Mouse (Mus musculus) forebrain, embryonic 10.5 days (tissue): Measurements from ENCODE around the gene Gast. TPM values are rescaled to one million over a fixed set of nuclear protein-coding genes. Genes with fewer than 3 reads are reported as not detected.
"Not testable (repeated sequence)": the region's sequence is repeated elsewhere in the genome, so short reads cannot be mapped to it uniquely, and the experiment has no call there.

ENCODE experiments used
- DNase-seq: peaks from one replicate; pipeline ENCODE4 v3.0.0-alpha.2; 2017; ENCODE audit warnings: low spot score; ENCODE audit errors: extremely low spot score
- H3K27ac ChIP-seq: fragments of 300-500 bp; sonication (generic); 2 replicates; pipeline ENCODE4 v1.5.1; 2016; ENCODE audit warnings: mild to moderate bottlenecking
- H3K27me3 ChIP-seq: fragments of 300-500 bp; sonication (generic); 2 replicates; pipeline ENCODE4 v1.6.1; 2016; ENCODE audit warnings: mild to moderate bottlenecking; ENCODE audit not compliant: poor library complexity, severe bottlenecking
- H3K36me3 ChIP-seq: fragments of 300-500 bp; sonication (generic); replicated peaks from 2 replicates; pipeline ENCODE4 v1.6.1; 2016; ENCODE audit warnings: mild to moderate bottlenecking, moderate library complexity
- H3K4me1 ChIP-seq: fragments of 300-500 bp; sonication (generic); 2 replicates; pipeline ENCODE4 v1.6.1; 2016
- H3K4me3 ChIP-seq: fragments of 300-500 bp; sonication (generic); 2 replicates; pipeline ENCODE4 v1.5.1; 2016; ENCODE audit warnings: mild to moderate bottlenecking, moderate library complexity
- H3K9me3 ChIP-seq: fragments of 300-500 bp; sonication (generic); 2 replicates; pipeline ENCODE4 v1.6.1; 2016; ENCODE audit warnings: mild to moderate bottlenecking, moderate library complexity
- WGBS: fragments of 180-500 bp; shearing (Covaris S2); methylation state at CpG from one replicate; pipeline ENCODE4 v1.1.7; 2016; 5-methylcytosine and 5-hydroxymethylcytosine counted together
- polyA plus RNA-seq: library from polyadenylated mRNA; unstranded; fragments of >200 nt; fragmentation: Nextera tagmentation; extraction: Ambion mirVana; gene quantifications from 2 replicates; pipeline ENCODE4 v1.2.1, GENCODE M21; 2016

Gene Gast
- polyA plus RNA-seq, 1 experiment from 2014 or later, result not detected

DNA sequence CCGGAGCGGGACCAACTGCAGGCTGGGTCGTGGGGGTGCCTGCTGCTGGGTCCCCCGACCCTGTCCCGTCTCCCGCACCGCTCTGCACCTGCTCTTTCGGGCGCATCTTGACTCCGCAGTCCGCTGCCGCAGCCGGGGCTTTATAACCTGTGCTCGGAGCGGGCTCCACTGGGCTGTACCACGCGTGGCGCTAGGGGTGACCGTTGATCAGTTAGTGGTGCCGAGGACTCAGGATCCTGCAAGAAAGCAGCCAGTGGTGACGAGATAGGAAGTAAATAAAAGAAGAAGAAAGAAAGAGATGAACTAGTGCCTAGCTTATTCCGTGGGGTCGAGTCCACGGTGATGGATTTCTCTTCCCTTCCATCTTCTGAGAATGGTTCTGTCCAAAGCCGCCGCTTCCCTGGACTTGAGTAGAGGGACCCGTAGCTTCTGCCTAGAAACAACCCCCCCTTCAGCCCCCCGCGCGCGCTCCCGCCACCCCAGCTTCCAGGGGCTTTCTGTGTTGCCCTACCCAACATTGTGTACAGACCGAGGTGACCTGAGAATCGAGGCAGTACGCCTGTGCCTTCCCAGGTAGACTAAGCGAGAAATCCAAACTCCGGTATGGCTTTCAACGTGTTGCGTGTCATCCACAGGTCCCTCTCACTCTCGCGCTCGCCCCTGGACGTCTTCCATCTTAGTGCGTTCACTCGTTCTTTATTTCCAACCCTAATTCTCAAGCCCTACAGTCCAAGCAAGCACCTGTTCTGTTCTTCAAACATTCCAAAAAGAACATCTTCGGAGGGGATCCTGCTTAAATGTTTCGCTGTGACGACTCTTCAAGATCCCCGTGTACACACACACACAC lies 22.0 kb downstream of the Gast start, which contains the start of gene Hap1:
Hap1 (minus strand) TSS at position 157 of the 847 bp plus-strand sequence.
- H3K4me1 ChIP-seq, result peaks cover 30% of the 10 kb centered on the region
- peak; percentile 83 for DNase-seq
- H3K9me3 ChIP-seq, result no peaks in the 10 kb centered on the region
- WGBS, result 1% methylated on average over 49 of the region's 49 CpGs
- H3K36me3 ChIP-seq, result peaks cover 32% of the 10 kb centered on the region
- peak within 1 kb of the TSS; percentile 93 for H3K27ac ChIP-seq
- peak within 1 kb of the TSS; percentile 75 for H3K4me3 ChIP-seq
- H3K27me3 ChIP-seq, result peaks cover 83% of the 10 kb centered on the region

DNA sequence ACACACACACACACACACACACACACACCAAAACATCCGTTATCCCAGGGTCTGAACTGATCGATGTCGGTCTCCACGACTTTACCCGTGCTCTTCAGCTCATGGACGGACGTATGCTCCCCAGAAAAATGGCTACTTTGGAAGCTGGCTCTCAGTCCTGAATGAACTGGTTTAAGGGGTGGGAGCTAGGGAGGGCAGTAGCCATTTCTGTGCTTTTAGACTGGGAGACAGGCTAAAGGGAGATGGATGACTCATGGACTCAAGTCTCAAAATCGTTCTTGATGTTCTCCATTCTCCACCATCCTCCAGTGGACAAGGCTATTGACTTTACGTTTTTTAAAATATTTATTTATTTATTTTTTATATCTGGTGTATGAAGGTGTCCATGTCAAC lies 22.6 kb downstream of the Gast start:
- H3K27me3 ChIP-seq, result peaks cover 83% of the 10 kb centered on the region
- DNase-seq, result no peak
- no peaks in the 10 kb centered on the region for H3K9me3 ChIP-seq
- peaks cover 26% of the 10 kb centered on the region for H3K36me3 ChIP-seq
- H3K4me3 ChIP-seq, result peak overlapping the region; percentile 75
- WGBS, result 18% methylated on average over 9 of the region's 9 CpGs
- H3K4me1 ChIP-seq, result peaks cover 30% of the 10 kb centered on the region
- H3K27ac ChIP-seq, result peak overlapping the region; percentile 93

DNA sequence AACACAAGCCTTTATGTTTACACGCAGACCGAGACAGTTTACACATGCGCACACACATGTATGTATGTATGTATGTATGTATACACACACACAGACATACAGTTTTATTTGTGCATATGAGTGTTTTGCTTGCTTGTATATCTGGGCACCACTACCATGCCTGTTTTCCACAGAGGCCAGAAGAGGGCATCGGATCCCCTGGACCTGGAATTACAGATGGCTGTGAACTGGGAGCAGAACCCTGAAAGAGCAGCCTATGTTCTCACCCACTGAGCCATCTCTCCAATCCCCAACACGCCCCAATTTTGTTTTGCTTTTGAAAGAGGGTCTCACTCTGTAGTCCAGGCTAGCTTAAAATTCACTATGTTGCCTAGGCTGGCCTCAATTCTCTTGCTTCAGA lies 23.2 kb downstream of the Gast start:
- WGBS, result 61% methylated on average over 5 of the region's 5 CpGs
- Histone ChIP-seq H3K4me1 (peaks cover 32% of the 10 kb centered on the region), H3K36me3 (peaks cover 20% of the 10 kb centered on the region), H3K27ac (no peak overlapping the region), H3K9me3 (no peaks in the 10 kb centered on the region), H3K4me3 (no peak overlapping the region), H3K27me3 (peaks cover 83% of the 10 kb centered on the region)
- DNase-seq, result no peak

DNA sequence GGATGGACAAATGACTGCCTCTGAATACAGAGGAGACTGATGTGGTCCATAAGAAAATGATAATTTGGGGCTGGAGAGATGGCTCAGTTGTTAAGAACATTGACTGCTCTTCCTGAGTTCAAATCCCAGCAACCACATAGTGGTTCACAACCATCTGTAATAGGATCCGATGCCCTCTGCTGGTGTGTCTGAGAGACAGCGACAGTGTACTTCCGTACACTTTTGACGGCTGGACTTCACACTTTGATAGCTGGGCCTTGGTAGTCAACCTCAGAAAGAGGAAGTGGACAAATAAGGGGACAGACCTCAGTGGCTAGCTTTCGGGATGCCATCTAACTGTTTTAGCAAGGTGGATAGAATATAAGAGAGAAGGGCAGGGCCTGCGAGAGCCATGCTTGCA lies 26.0 kb downstream of the Gast start:
- WGBS, result 85% methylated on average over 6 of the region's 6 CpGs
- peaks cover 28% of the 10 kb centered on the region for H3K4me1 ChIP-seq
- H3K4me3 ChIP-seq, result no peak overlapping the region
- no peak for DNase-seq
- H3K27me3 ChIP-seq, result peaks cover 74% of the 10 kb centered on the region
- no peak overlapping the region for H3K27ac ChIP-seq
- no peaks in the 10 kb centered on the region for H3K9me3 ChIP-seq
- no peaks in the 10 kb centered on the region for H3K36me3 ChIP-seq

DNA sequence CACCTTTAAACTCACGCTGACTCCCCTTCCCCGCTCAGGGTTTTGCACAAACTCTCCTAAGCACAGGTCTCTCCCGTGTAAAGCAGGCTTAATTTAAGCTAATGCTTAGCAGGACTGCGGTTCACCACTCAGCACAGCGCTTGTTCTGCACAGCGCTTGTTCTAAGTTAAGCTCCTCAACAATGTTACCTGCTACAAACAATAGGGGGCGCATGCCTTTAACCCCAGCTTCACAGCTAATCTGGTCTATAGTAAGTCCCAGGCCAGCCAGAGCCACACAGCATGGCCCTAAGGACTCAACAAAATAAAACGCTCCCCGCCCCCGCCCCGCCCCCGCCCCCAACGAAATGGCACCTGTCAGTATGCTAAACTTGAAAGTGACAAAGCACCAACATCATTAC lies 26.9 kb downstream of the Gast start:
- peaks cover 19% of the 10 kb centered on the region for H3K4me1 ChIP-seq
- WGBS, result no CpG with 5 or more reads among the region's 13 CpGs
- not testable (repeated sequence) for H3K27ac ChIP-seq, DNase-seq, H3K4me3 ChIP-seq, H3K36me3 ChIP-seq, H3K9me3 ChIP-seq
- H3K27me3 ChIP-seq, result peaks cover 69% of the 10 kb centered on the region

DNA sequence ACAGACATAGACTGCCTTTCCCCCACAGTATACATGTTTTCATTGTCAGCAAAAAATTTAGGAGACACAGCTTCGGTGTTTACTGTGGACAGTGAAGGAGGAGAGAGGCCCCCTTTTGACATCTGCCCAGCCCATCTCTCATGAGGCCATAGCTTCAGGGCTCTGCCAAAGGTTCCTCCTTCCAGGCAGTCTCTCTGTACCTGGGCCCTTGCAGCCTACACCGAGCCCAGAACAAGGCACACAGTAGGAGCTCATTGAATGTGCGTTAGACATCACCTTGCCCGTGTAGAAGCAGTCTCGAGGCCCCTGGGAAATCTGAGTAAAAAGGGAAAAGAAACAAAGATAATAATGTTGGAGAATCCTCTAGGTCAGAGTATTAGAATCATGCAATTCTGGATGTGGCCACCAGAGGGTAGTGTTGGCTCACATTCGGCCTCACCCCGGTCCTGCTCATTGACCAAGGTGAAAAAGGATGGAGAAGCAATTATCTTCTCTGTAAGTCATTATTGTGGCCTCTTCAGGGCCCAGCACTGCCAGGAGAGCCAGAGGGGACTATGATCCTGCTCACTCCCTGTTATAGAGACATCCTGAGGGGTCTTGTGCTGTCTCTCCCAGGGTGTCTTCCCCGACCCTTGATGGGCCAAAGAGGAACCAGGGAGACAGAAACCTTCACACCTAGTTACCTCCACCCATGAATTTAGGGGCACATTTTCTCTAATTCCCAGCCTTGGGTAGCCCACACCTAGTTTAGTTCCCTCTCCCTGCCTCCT lies 28.2 kb downstream of the Gast start:
- peak; percentile 79 for DNase-seq
- Histone ChIP-seq H3K27ac (no peak overlapping the region), H3K4me3 (no peak overlapping the region), H3K9me3 (no peaks in the 10 kb centered on the region), H3K4me1 (peaks cover 12% of the 10 kb centered on the region), H3K27me3 (peaks cover 56% of the 10 kb centered on the region), H3K36me3 (no peaks in the 10 kb centered on the region)
- WGBS, result 17% methylated on average over 8 of the region's 8 CpGs

DNA sequence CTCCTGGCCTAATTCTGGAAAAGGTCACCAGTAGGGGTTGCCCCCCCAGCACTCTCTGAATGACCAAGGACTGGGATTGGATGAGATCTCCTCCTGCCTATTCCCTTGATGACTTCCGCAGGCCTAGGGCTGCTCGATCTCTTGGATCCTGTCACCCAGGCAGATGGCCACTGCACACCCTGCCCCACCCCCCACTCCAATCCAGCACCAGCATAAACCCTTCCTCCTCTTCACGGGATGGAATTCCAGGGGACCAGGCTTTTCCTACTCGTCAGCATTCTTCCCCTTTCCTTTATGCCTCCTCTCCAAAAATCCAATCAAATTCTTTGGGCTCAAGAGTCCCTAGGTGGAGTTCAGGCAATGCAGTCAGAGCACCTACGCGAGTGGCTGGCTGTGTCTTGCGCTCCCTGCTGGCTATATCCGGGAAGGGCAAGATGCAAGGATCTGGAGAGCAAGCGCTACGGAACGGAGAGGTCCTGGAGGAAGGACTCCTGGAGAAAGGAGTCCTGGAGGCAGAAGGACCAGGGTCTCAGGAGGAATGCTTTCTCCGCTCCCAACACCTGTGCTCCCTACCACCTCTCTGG lies 28.9 kb downstream of the Gast start:
- Histone ChIP-seq H3K4me1 (peaks cover 12% of the 10 kb centered on the region), H3K27ac (no peak overlapping the region), H3K9me3 (no peaks in the 10 kb centered on the region), H3K36me3 (no peaks in the 10 kb centered on the region), H3K27me3 (peaks cover 49% of the 10 kb centered on the region), H3K4me3 (no peak overlapping the region)
- 22% methylated on average over 12 of the region's 12 CpGs for WGBS
- DNase-seq, result peak; percentile 63

DNA sequence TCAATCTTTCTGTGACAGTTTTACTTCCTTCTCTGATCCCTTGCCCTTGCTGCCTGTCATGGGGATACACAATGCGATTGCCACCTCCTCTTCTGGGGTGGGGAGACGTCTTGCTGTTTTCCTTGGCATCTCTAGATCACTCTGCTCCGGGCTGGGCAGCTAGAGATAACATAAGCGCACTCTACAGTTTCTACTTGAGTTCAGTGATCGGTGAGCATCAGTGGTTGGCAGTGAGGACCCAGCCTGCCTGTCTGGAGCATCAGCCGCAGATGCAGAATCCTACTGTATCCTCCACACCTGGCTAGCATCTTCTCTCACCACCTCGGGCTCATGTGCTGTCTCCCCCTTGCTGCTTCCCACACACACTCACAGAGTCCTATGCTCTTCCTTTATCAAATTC lies 34.9 kb downstream of the Gast start:
- Histone ChIP-seq H3K9me3 (no peaks in the 10 kb centered on the region), H3K36me3 (peaks cover 12% of the 10 kb centered on the region), H3K4me3 (no peak overlapping the region), H3K27ac (no peak overlapping the region), H3K4me1 (peaks cover 27% of the 10 kb centered on the region), H3K27me3 (peaks cover 9% of the 10 kb centered on the region)
- WGBS, result 91% methylated on average over 7 of the region's 7 CpGs
- DNase-seq, result no peak

DNA sequence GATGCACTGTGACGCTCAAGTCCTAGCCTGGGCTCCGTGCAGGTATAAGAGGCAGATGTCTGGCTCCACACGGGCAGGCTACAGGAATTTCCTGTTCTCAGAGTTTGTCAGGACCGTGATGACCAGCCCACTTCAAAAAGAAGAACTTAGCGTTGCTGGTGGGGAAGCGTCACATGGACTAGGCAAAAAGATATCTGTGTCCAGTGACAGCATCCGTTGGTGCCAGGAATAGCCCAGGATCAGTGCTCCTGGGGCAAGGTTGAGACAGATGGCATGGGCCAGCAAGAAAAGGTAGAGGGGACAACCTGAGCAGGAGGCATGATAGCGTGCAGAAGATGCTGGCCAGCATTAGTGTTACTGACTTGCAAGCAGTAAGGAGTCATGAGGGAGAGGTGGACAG lies 35.6 kb downstream of the Gast start:
- Histone ChIP-seq H3K27me3 (0 out of 2 replicates have a peak, but pooled peaks cover 4% of the 10 kb centered on the region), H3K27ac (no peak overlapping the region), H3K36me3 (peaks cover 15% of the 10 kb centered on the region), H3K9me3 (no peaks in the 10 kb centered on the region), H3K4me3 (no peak overlapping the region), H3K4me1 (peaks cover 27% of the 10 kb centered on the region)
- WGBS, result 87% methylated on average over 8 of the region's 8 CpGs
- no peak for DNase-seq

DNA sequence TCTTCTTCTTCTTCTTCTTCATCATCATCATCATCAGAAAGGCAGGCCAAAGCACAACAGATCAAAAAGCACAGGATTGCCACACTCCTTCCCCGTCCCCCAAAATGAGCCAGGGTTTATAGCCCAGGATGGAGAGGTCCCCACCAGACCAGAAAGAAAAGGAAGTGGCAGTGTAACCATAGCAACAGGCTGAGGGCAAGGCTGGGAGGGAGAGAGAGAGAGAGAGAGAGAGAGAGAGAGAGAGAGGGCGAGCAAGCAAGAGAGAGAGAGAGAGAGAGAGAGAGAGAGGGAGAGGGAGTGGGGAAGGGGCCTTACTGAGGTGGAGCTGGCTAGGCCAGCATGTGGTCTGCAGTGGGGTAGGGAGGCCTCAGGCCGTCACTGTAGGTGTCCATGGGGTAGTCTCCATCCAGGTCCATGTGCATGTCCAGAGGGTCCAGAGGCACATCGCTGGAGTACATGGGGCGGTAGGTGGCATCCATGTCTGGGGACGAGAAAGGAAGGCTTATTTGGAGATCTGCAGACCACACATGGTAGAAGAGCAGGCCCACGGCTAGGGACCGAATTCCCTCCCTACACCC lies 37.9 kb downstream of the Gast start:
- peak; percentile 26 for DNase-seq
- no peak overlapping the region for H3K4me3 ChIP-seq
- peaks cover 30% of the 10 kb centered on the region for H3K36me3 ChIP-seq
- H3K27ac ChIP-seq, result peak overlapping the region; percentile 30; the same call in 1 of the 2 replicates
- H3K4me1 ChIP-seq, result peaks cover 27% of the 10 kb centered on the region
- 85% methylated on average over 7 of the region's 8 CpGs for WGBS
- H3K9me3 ChIP-seq, result no peaks in the 10 kb centered on the region
- no peaks in the 10 kb centered on the region for H3K27me3 ChIP-seq

DNA sequence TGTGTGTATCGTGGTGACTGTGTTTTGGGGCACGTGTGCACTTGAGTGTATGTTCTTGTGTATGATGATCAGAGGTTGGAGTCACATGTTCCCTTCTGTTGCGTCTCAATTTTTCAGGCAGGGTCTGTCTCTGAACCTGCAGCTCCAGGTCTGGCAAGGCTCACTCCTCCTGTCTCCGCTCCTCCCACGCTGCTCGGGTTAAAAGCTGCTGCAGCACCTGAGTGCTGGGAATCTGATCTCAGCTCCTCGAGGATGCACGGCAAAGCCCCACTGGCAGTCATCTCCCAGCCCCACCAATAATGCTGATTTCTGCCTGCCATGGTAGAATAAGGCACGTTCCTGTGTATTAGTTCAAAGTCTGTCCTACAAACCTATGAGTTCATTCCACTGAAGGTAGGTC lies 40.9 kb downstream of the Gast start:
- peaks cover 25% of the 10 kb centered on the region for H3K4me1 ChIP-seq
- H3K27me3 ChIP-seq, result no peaks in the 10 kb centered on the region
- no peak overlapping the region for H3K27ac ChIP-seq
- no peaks in the 10 kb centered on the region for H3K9me3 ChIP-seq
- H3K36me3 ChIP-seq, result peaks cover 50% of the 10 kb centered on the region
- WGBS, result 91% methylated on average over 9 of the region's 9 CpGs
- DNase-seq, result no peak
- H3K4me3 ChIP-seq, result no peak overlapping the region

DNA sequence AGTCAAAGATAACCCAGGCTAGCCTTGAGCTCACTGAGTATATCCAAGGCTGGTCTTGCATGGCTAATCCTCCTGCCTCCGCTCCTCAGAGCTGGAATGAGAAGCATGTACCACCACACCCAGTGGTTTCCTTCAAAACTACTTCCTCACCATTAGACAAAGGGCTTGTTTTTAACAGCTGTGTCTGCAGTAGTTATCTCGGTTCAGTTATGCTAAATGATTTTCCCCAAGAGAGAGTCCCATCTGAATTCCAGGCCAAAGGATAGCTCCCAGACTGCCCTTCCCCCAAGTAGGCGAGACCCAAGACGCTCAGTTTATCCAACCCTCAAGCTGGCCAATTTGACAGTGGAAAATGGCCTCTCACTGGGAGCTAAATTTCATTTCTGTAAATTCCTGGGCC lies 41.8 kb downstream of the Gast start:
- WGBS, result 81% methylated on average over 4 of the region's 4 CpGs
- Histone ChIP-seq H3K9me3 (no peaks in the 10 kb centered on the region), H3K4me1 (peaks cover 19% of the 10 kb centered on the region), H3K4me3 (no peak overlapping the region), H3K27me3 (no peaks in the 10 kb centered on the region), H3K27ac (no peak overlapping the region), H3K36me3 (peaks cover 56% of the 10 kb centered on the region)
- DNase-seq, result no peak
